Mouse (Mus musculus) lung, embryonic 16.5 days (tissue): ENCODE results near the gene Gpr132. TPM values are rescaled to one million over a fixed set of nuclear protein-coding genes. Genes with fewer than 3 reads are reported as not detected.

Experiments
- ATAC-seq: fragments of 200-750 bp; cut with Nextera tagmentation; 2 replicates; pipeline ENCODE4 v1.8.0; 2017; ENCODE audit warnings: low read depth, mild to moderate bottlenecking, moderate library complexity
- H3K27ac ChIP-seq: fragments of 300-500 bp; sonication (generic); 2 replicates; pipeline ENCODE4 v1.5.1; 2014; ENCODE audit warnings: mild to moderate bottlenecking, control low read depth, low read length
- H3K27me3 ChIP-seq: fragments of 300-500 bp; sonication (generic); 2 replicates; pipeline ENCODE4 v1.6.1; 2014; ENCODE audit warnings: low read depth, low read length, mixed read lengths; ENCODE audit not compliant: control insufficient read depth, insufficient read depth
- H3K36me3 ChIP-seq: fragments of 300-500 bp; sonication (generic); 2 replicates; pipeline ENCODE4 v1.6.1; 2014; ENCODE audit warnings: low read length; ENCODE audit not compliant: control insufficient read depth, insufficient read depth
- H3K4me1 ChIP-seq: fragments of 300-500 bp; sonication (generic); replicated peaks from 2 replicates; pipeline ENCODE4 v1.6.1; 2014; ENCODE audit warnings: low read length, mixed read lengths; ENCODE audit not compliant: control insufficient read depth, insufficient read depth
- H3K4me2 ChIP-seq: fragments of 300-500 bp; sonication (generic); 2 replicates; pipeline ENCODE4 v1.6.1; 2014; ENCODE audit warnings: low read depth, low read length, control low read depth
- H3K4me3 ChIP-seq: fragments of 300-500 bp; sonication (generic); 2 replicates; pipeline ENCODE4 v1.5.1; 2014; ENCODE audit warnings: mild to moderate bottlenecking, low read length, control low read depth
- H3K9ac ChIP-seq: fragments of 300-500 bp; sonication (generic); 2 replicates; pipeline ENCODE4 v1.6.1; 2014; ENCODE audit warnings: low read length, control low read depth
- H3K9me3 ChIP-seq: fragments of 300-500 bp; sonication (generic); 2 replicates; pipeline ENCODE4 v1.6.1; 2016; ENCODE audit warnings: low read length; ENCODE audit not compliant: control insufficient read depth
- WGBS: fragments of 180-500 bp; shearing (Covaris S2); extraction: QIAGEN DNeasy Blood & Tissue Kit; methylation state at CpG from one replicate; pipeline ENCODE4 v1.1.7; 2014; 5-methylcytosine and 5-hydroxymethylcytosine counted together
- polyA plus RNA-seq: library from polyadenylated mRNA; unstranded; fragments of >200 nt; fragmentation: Nextera tagmentation; extraction: Ambion mirVana; gene quantifications from 2 replicates; pipeline ENCODE4 v1.2.1, GENCODE M21; 2015

Gene Gpr132
- 0.15 and 0.73 TPM in 2 replicates for polyA plus RNA-seq

DNA sequence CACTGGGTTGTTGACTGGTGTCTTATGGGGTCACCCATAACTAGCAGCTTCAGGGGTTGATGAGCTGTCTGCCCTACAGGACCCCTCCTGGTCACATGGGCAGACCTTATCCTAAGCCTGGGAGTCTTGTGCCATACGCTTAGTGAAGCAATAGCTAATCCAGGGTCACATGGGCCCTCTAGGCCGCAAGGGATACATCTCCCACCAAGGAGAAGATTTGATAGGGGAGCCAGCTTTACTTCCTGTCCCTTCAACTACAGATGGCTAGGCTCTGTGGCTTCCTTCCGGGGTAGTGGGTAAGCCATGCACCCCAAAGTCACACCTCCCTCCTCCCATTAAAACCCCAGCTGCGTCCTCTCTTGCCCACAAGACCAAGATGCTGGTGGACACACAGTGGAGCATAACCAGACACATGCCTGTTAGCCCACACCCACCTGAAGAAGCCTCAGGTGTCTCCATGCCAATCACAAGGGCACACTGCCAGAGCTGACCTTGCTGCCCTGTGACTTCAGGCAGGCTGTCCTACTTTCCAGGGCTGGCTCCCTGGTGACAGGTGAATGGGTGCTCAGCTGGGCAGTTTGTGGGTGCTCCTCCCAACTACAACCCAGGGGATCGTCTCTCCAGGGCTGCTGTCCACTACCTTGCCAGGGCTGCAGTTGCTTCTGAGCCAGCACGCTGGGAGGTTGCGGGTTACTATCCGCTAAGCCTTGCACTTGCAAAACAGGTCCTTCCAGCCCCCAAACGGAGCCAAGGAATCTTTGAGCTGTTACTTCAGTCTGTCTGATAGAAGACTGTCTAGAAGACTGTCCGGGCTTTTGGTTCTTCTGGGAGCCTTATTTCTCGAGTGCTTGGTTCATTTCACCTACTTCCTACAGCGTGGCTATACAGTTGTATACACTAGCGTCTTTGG lies at the start of gene Gpr132:
TSS of gene Gpr132 (minus strand) at position 51 of the 910 bp plus-strand sequence.
- H3K36me3 ChIP-seq: no peaks in the 10 kb centered on the region
- no peak within 1 kb of the TSS for H3K27ac ChIP-seq
- H3K4me3 ChIP-seq: no peak within 1 kb of the TSS
- H3K9ac ChIP-seq: no peak within 1 kb of the TSS
- H3K9me3 ChIP-seq: no peaks in the 10 kb centered on the region
- WGBS: 51% methylated on average over 13 of the region's 13 CpGs
- no peak within 1 kb of the TSS for H3K4me2 ChIP-seq
- H3K4me1 ChIP-seq: peaks cover 25% of the 10 kb centered on the region
- H3K27me3 ChIP-seq: peaks cover 12% of the 10 kb centered on the region
- no peak for ATAC-seq

DNA sequence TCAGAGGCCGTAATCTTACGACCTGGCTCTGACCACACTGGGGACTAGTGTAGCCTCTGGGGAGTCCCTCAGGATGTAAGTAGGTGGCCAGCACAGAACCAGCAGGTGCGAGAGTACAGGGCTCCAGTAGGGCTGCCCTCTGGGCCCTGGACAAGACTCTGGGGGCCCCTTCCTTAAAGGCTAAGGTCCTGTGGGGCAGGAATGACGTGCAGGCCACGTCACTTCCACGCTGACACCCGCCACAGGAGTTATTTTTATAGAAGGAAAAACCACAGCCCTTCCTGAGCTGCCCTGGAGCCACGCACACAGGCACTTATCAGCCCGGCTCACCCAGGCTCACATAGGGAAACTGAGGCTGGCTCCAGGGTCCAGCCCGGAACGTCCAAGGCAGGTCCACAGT lies 49.5 kb upstream of the Gpr132 start:
- Histone ChIP-seq H3K27me3 (no peaks in the 10 kb centered on the region), H3K4me2 (no peak overlapping the region), H3K9me3 (no peaks in the 10 kb centered on the region), H3K4me1 (no peaks in the 10 kb centered on the region), H3K36me3 (no peaks in the 10 kb centered on the region; the same call in 1 of the 2 replicates), H3K27ac (no peak overlapping the region), H3K9ac (no peak overlapping the region), H3K4me3 (no peak overlapping the region)
- WGBS: 58% methylated on average over 11 of the region's 11 CpGs
- ATAC-seq: no peak

DNA sequence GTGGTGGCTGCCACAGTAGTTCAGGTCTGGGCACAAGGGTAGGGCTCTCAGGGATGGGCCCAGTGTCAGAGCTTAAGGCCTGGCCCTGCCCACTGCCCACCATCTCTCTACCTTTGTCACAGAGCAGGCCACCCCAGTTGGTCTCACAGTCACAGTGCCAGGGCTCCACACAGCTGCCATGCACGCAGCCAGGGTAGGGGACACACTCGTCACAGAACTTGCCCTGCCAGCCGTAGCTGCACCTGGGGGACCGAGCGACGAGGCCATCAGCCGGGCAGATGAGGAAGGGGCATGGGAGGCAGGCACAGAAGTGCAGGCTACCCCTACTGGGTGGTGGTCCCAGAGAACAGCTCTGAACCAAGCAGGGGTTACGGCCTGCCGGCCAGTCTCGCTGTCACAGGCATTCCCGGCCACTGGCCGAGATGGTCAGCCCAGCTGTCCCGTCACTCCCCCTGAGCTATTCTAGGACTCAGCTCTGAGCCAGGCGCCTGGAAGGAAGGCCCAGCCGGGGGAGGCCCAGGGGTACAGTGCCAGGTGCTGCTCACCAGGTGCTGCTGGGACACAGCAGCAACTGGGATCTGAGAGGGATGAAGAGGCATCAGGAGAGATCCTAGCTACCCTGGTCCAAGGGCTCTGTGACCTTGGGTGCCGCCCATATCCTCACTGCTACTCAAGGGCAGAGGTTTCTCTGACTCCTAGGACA lies 48.8 kb upstream of the Gpr132 start:
- H3K27ac ChIP-seq: no peak overlapping the region
- H3K9me3 ChIP-seq: no peaks in the 10 kb centered on the region
- no peak overlapping the region for H3K4me3 ChIP-seq
- H3K27me3 ChIP-seq: no peaks in the 10 kb centered on the region
- no peak for ATAC-seq
- no peak overlapping the region for H3K4me2 ChIP-seq
- no peak overlapping the region for H3K9ac ChIP-seq
- 79% methylated on average over 16 of the region's 16 CpGs for WGBS
- H3K4me1 ChIP-seq: no peaks in the 10 kb centered on the region
- H3K36me3 ChIP-seq: no peaks in the 10 kb centered on the region; the same call in 1 of the 2 replicates

DNA sequence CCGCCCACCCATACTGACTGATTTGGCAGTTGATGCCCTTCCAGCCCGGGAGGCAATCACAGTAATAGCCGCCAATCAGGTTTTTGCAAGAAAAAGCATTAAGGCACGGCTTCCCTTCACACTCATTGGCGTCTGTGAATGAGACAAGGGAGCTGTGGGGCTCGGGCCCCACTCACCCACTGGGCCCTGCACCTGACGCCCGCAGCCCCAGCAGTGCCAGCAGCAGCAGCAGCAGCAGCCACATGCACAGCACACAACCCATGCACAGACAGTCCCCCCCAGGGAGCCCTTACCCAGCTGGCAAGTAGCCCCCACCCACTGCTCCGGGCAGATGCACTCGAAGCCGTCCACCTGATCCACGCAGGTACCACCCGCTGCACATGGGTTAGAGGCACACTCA lies 47.6 kb upstream of the Gpr132 start:
- Histone ChIP-seq H3K4me3 (no peak overlapping the region), H3K9me3 (no peaks in the 10 kb centered on the region), H3K27ac (no peak overlapping the region), H3K9ac (no peak overlapping the region), H3K36me3 (no peaks in the 10 kb centered on the region; the same call in 1 of the 2 replicates), H3K27me3 (no peaks in the 10 kb centered on the region), H3K4me2 (no peak overlapping the region), H3K4me1 (no peaks in the 10 kb centered on the region)
- 83% methylated on average over 13 of the region's 13 CpGs for WGBS
- ATAC-seq: no peak

DNA sequence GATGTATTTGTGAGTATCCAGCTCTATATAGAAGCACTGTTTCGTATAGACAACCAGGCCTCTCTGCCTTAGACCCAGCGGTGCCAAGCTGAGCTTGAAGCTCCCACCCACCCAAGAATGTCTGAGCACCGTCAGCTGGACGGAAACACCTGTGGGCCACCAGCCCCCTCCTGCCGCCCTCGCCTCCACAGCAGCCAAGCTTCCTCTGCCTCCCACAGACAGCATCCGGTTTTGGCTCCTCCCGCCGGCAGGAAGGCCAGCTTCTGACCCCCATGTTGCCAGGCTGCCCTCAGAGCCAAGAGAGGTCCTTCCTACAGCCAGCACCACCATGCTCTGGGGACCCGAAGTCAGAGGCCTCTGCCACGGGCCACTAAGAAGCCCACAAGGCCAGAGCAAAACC lies 46.5 kb upstream of the Gpr132 start:
- Histone ChIP-seq H3K4me3 (no peak overlapping the region), H3K9ac (no peak overlapping the region), H3K4me1 (no peaks in the 10 kb centered on the region), H3K36me3 (no peaks in the 10 kb centered on the region), H3K27ac (no peak overlapping the region), H3K27me3 (no peaks in the 10 kb centered on the region), H3K4me2 (no peak overlapping the region), H3K9me3 (no peaks in the 10 kb centered on the region)
- ATAC-seq: 0 out of 2 replicates have a peak, but pooled peaks have one; percentile 11
- 56% methylated on average over 11 of the region's 11 CpGs for WGBS

DNA sequence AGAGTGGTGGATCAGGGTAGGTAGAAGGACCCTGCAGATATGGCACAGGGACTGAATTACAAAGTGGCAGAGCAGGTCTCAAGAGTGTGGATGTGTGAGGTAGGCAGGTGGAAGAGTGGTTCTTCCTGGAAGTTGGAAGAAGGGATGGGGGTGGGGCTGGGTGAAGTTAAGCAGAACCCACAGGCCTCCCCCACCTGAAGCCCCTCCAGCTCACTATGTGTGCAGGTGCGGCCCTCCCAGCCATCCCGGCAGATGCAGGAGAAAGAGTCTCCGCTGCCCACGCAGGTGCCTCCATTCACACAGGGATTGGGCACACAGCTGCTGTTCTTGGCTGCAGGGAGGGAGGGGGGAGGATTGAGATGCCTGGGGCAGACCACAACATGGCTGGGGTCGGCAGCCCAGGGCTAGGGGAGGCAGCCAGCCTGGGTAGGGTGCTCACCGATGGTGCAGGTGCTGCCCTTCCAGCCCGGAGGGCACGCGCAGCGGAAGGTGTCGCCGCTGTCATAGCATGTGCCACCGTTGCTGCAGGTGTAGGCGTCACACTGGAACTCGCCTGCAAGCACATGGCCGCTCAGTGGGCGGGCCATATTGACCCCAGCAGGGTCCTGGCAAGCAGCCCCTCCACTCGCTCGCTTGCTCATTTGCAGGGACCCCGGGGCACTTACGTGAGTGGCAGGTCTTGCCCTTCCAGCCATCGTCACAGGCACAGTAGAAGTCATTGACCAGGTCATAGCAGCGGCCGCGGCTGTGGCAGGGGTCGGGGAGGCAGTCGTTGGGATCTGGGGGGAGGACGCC lies 45.1 kb upstream of the Gpr132 start:
- Histone ChIP-seq H3K27ac (no peak overlapping the region), H3K27me3 (no peaks in the 10 kb centered on the region), H3K36me3 (no peaks in the 10 kb centered on the region), H3K4me3 (no peak overlapping the region), H3K9me3 (no peaks in the 10 kb centered on the region), H3K9ac (no peak overlapping the region), H3K4me2 (no peak overlapping the region), H3K4me1 (no peaks in the 10 kb centered on the region)
- 81% methylated on average over 28 of the region's 28 CpGs for WGBS
- no peak for ATAC-seq

DNA sequence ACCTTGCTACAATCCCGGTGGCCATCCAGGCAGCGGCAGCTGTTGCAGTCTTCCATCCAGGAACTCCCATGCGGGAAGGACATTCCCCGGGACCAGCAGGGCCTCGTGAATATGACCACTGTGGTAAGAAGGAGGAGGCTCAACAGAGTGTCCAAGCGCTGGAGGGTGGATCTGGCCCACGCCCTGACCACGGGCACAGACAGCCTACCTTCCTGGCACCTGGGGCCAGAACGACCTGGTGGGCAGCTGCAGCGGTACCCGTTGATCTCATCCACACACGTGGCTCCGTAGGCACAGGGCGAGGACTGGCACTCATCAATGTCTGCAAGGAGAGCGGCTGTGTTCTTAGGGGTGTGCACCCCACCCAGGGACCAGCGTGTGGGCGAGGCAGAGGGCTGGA lies 43.7 kb upstream of the Gpr132 start:
- H3K9ac ChIP-seq: no peak overlapping the region
- H3K27ac ChIP-seq: no peak overlapping the region
- H3K27me3 ChIP-seq: no peaks in the 10 kb centered on the region
- ATAC-seq: no peak
- H3K36me3 ChIP-seq: no peaks in the 10 kb centered on the region
- H3K9me3 ChIP-seq: no peaks in the 10 kb centered on the region
- no peak overlapping the region for H3K4me3 ChIP-seq
- 89% methylated on average over 17 of the region's 17 CpGs for WGBS
- no peaks in the 10 kb centered on the region for H3K4me1 ChIP-seq
- no peak overlapping the region for H3K4me2 ChIP-seq

DNA sequence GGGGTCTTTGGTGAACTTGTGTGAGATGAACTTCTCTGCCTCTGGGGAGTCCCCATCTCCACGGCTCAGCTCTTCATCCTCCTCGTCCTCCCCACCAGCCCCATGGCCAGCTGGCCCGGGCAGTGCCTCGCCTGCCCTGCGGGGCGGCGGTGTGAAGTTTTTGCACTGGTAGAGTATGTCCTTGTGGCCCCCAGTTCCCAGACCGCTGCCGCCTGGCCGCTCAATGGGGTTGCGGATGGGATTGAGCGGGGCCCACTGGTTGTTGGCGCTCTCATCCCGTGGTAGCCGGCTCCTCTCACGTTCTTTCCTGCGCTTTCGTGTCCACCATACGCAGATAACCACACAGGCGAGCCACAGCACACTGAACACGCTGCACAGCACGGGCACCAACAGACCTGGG lies 41.0 kb upstream of the Gpr132 start:
- Histone ChIP-seq H3K36me3 (no peaks in the 10 kb centered on the region), H3K27ac (no peak overlapping the region), H3K4me2 (no peak overlapping the region), H3K9me3 (no peaks in the 10 kb centered on the region), H3K27me3 (no peaks in the 10 kb centered on the region), H3K4me3 (no peak overlapping the region), H3K9ac (no peak overlapping the region), H3K4me1 (no peaks in the 10 kb centered on the region)
- WGBS: 91% methylated on average over 22 of the region's 22 CpGs
- ATAC-seq: no peak

DNA sequence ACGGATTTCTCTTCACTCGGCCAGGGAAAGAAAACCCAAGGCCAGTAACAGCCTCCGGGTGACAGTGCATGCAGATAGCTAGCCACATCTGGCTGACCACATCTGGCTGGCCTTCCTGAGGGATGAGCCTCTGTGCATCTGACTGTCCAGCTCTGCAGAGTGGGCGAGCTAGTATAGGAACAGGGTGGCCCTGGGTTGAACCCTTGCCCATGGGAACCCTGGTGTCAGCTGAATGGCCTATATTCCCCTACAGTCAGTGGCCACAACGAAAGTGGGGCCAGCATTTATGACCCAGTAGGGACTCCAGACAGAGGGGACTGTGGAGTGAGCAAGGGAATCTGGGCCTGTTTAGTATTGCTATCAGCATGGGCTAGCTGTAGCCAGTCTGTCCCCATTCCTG lies 37.0 kb upstream of the Gpr132 start:
- H3K4me3 ChIP-seq: no peak overlapping the region
- ATAC-seq: no peak
- WGBS: 85% methylated on average over 5 of the region's 5 CpGs

More for the DNA sequence above, 37.0 kb upstream of the Gpr132 start:
- no peaks in the 10 kb centered on the region for H3K4me1 ChIP-seq
- H3K4me2 ChIP-seq: no peak overlapping the region
- H3K36me3 ChIP-seq: no peaks in the 10 kb centered on the region
- H3K27me3 ChIP-seq: no peaks in the 10 kb centered on the region
- H3K9ac ChIP-seq: no peak overlapping the region
- no peaks in the 10 kb centered on the region for H3K9me3 ChIP-seq
- H3K27ac ChIP-seq: no peak overlapping the region
